Mouse (Mus musculus): ENCODE measurements around the gene Ago3.
A peak's percentile ranks its signal among the peaks of the same experiment; 100 is the strongest.

Ago3 gene

DNA sequence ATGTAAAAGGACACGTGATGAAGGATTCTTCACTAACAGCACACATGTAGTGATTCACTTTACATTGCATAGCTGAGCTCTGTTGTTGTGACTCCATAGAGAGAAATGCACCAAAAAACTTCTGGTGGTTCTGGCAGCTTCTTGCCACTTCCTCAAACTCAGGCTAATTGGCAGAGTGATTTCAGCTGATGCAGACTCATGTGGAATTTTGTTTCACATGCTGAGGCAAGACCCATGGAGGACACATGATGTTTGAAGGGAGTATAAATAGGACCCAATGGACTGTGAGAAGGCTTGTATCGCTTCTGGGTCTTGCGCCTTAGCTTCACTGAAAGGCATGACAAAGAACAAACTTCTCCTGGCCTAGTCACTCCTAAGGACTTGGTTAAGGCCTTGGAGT, 16.8 kb downstream of the Ago3 start:
- DNase-seq: no peak

DNA sequence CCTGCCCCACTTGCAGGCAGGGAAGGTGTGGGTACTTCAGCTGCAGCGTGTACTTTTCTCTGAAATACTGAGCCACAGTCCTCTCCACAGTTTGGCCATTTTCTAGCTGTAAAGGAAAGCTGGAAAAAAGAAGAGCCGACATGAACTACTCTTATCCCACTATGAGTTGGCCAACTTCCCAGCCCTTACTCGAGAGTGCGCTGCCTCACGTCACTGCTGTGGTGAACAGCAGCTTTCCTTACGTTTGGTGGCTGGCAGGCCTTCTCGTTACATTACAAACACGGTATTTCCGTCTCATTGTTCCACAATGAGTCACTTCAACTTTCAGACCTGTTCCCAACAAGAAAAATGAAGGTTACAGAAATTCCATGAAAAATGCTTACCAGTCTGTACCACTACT, 57.9 kb downstream of the Ago3 start:
- DNase-seq: no peak

DNA sequence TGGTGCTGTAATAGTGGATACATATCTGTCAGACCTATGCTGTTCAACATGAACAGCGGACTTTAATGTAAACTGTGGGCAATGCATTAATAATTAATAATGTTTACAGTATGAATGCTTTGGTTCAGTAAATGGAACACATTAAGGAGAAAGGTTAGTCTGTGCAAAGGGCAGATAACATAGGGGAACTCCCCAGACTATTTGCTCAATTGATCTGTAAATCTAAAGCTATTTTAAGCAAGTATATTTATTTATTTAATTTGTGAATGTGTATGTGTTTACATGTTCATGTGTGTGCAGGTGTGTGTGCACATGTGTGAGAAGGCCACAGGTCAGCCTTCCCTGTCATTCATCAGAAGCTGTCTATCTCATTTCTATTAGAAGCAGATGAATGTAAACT, 69.3 kb downstream of the Ago3 start:
- no peak for DNase-seq

DNA sequence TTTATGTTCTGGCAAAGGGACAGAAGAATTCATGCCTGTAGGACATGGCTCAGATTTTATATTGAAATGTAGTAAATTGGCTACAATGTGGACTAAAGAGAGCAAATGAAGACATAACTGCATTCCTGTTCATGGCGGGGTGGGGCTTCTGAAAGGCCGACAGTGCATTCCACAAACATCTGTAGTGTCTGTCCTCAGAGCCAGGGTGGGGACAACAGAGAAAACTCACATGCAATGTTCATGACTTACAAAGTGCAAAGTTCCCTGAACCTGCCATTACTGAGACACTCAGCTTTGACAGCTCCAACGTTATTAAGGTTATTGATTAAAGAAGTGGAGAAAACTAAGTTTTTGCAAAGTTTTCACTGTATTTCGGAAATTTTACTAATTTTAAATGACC, 85.9 kb downstream of the Ago3 start:
- DNase-seq: peak in 1 of 2 experiments; percentile 11

DNA sequence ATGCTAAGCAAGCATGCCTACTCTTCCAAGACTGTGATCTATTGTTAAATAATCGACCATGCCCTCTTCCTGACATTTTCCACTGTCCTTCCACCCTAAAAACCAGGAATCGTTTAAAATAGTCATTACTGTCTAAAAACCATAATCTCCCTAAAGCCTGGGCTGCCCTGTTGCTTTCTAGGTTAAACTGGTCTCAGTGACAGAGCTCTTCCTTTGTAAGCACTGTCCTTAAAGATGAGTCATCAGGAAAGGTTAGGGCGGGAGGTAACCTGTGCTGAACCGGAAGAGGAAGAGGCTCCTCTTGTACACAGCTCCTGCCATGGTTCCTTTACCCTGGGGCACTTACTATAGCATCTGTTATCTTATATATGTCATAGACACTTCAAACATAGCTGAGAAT, 89.9 kb downstream of the Ago3 start:
- no peak for DNase-seq

DNA sequence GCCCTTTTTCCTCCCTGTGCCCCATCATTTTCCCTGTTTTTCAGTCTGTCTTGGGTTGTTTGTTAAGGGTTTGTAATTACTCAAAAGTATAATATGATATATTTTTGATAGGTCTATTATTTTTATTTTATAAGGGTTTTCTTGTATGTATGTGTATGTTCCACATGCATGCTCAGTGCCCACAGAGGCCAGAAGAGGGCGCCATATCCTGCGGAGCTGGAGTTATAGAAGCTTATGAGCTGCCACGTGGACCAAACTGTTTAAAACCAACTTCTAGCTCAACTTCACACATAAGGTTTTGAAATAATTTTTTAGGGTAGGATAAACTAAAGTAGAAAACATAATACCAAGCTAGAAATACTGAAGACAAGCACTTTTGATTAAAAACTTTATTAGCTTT, 97.0 kb downstream of the Ago3 start:
- peak in 1 of 2 experiments; percentile 31 for DNase-seq

DNA sequence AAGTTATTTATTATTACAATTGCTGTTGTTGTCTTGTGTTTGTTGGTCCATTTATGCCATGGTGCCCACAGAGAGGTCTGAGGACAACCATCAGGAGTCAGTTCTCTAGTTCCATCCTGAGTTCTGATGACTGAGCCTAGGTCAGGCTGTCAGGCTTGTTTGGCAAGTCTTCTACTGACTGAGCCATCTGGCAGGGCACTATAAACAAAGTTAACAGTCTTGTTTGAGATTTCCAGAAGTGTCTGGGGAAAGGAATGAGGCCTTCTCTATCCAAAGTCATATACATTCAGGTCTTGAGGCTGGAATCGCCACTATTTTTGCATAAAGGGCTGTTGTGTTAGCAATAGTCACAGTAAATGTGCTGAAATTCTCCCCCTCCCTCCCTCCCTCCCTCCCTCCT, 97.6 kb downstream of the Ago3 start:
- DNase-seq: no peak

DNA sequence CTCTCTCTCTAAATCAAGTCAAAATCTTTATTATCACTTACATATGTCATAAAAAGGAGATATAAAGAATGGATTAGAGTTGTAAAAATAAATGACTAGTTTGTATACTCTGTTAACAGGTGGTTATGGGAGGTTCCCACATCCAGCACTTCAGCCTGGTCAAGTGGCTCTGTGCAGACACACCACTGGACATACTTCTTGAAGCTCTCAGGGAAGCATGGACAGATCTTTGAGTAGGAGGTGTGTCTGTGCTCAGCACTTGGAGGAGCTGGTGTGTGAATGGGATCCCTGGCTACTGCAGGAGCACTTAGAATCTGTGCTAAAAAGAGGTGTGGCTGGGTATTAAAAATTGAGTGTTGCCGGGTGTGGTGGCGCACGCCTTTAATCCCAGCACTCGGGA, 99.1 kb downstream of the Ago3 start:
- DNase-seq: no peak

DNA sequence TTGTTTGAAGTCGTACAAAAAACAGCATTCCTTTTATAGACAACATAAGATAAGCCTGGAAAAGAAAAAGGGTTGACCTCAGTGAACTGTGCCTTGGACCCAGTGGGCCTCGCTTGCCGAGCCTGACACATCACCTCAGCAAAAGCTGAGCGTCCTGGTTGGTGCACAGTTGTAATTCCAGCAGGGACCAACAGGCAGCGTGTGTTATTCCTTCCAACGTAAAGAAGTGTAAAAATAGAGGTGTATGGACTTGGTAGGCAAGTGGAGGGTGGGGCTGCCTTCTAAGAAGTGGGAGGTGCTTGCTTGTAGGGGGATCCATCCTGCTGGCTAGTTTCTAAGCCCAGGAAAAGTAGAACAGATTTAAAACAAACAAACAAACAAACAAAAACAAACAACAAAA, 103.3 kb downstream of the Ago3 start:
- DNase-seq: no peak

DNA sequence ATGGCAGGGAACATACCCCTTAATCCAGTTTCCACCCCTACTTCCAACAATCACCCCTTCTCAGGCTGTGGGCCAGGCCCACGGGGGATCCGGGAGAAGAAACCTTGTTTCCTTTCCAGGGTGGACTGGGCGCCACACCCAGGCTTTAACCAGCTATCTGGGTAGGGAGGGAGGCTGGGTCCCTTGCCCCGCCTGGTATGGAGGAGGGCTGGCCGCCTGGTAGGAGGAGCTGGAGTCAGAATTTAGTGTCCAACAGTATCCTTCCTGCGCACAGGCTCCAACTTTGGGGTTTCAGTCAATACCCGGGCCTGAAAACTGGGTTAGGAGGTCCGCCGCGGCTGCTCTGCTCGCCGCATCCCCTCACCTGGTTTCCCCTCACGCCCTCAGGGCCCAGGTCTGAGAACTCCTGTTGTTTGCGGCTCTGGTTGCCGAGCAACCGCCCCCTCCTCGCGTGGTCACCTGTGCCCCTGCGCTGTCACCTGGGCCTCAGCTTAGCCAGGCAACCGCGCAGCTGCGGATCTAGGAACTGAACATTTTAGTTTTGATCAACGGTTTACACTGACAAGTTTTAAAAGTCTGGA, 104.0 kb downstream of the Ago3 start, which contains the start of gene Tekt2:
TSS of gene Tekt2 (minus strand) at position 408 of the 581 bp plus-strand sequence.
- peak in 1 of 2 experiments; percentile 45 for DNase-seq

DNA sequence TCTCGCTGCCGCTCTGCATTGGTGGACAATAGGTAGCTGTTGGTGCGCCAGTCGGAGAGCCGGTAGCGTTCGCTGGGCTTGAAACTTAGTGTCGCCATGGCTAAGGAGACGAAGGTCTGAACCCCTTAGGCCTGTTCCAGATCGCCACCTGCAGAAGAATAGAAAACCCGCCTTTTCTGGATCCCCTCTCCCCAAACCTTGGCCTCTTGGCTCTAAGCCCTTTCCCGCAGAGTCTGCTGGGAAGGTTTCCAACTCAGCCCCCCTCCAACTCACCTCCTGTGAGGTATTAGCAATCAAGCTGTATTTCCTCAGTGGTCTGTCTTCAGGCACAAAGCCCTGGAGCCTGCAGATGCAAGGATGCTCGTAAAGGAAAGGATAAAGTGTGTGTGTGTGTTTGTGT, 104.5 kb downstream of the Ago3 start:
- DNase-seq: no peak

DNA sequence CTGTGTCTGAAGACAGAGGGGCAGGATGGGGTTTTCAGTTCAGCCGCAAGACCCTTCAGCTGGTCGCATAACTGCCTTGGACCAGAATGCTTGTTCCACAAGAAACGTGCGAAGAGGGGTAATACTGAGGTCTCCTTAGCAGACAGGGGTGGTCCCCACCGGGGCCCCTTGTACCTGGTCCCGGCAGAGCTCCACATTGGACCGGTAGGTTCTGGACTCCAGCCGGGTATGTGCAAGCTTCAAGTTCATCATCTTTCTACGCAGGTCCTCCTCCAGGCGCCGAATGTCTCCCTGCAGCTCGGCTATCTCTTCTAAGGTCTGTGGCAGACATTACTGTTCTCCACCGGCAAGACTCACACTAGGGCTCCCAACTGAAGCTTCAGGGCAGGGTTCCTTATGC, 106.7 kb downstream of the Ago3 start:
- DNase-seq: peak in 1 of 2 experiments; percentile 37

DNA sequence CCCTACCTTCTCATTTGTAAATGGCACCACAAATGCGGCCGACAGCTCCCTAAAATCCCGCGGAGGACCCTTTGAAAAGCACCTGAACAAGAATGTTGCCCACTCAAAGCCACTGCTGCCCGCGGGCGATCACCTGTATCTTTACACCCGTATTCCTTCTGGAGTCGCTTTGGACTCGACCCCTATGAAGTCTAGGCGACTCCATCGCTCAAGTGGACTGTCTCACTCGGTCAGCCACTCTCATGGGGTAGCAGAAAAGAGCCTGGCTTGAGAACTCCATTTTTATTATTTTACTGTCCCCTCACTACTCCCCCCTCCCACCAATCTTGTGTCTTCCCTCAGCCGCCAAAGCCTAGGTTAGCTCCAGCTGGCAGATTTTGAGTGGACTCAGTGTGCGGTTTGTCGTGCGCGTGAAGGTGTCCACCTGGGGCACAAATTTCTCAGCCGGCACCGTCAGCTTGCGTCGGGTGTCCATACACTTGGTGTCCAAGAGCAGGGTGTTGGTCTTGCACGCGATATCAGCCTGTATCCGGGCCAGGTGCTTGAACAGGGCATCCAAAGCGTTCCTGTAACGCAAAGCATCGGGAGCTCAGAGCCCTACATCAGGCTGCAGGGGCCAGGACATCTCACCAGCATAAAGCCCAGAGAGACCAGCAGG, 107.4 kb downstream of the Ago3 start:
- DNase-seq: peak in 1 of 2 experiments; percentile 36

DNA sequence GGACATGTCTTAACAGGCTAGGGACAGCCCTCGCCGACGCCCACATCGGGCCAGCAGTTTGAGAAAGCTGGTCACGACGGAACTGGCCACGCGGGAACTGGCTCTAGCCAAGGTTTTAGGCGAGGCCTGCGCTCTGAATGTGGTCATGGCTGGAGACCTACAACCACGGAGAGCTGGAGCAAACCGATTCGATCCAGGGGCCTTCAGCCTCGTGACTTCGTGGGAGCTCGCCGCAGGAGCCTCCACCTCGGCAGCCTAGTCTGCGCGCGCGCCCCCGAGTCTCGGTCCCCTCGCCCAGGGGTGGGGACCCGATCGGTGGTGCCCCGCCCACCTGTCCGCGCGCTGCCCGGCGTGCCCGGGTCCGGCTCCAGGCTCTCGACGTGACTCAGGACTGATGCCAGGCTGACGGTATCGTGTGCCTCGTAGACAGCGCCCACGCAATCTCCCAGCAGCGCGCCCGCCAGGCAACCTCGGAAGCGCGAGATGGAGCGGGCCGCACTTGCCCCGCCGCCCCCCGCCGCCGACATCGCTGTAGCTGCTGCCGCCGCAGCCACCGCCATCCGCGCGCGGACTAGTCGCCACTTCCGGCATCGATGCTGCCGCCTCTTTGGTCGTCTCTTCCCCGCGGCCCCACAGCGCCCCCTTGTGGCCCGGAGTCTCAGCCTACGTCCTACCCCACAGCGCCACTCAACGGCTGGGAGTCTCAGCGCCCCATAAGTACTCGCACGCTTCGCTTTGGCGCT, 108.1 kb downstream of the Ago3 start, which contains the start of gene Adprhl2:
TSS of gene Adprhl2 (minus strand) at position 593 of the 743 bp plus-strand sequence.
- DNase-seq: peak; percentile 97 to 99

DNA sequence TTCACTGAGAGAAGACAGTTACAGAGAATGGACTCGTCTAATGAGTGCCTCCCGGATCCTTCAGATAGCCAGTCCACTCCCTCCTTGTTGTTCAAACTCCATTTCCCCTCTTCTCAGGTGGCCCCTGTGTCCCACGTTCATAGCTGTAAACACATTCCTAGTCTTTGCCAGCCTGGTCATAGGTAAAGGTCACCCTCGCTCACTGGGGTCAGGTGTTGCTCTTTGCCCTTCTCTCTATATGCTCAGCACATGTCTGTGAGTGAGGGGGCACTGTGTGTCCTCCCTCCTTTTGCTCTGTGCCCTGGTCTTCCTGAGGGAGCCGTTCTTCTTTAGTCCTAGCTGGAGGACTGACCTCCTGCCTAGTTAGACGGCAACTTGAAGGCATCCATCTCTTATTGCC, 109.5 kb downstream of the Ago3 start:
- no peak for DNase-seq

DNA sequence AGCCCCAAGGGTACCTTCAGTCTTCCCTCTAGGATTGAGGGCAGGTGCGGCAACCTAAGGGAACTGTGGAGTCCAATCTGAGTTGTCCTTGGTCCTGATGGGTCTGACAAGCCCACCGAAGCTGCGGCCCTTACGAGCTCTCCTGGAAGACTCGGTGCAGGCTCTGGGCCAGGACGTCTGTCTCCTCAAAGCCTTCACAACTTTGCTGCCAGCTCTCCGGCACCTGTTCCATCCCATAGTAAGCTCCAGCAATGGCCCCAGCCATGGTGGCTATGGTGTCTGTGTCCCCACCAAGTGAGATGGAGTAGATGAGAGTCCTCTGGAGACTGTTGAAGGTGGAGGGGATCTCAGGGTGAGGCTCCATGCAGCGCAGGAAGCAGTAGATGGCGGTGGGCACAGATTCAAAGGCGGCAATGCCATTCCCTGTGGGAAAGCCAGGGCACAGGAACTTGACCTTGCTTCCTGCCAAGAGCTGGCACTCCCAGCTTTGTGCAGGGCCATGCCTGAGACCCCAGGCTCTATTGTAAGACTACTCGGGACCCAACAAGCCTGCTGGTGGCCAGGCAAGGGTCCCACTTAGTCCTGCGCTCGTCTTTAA, 112.8 kb downstream of the Ago3 start:
- DNase-seq: peak in 1 of 2 experiments; percentile 37

DNA sequence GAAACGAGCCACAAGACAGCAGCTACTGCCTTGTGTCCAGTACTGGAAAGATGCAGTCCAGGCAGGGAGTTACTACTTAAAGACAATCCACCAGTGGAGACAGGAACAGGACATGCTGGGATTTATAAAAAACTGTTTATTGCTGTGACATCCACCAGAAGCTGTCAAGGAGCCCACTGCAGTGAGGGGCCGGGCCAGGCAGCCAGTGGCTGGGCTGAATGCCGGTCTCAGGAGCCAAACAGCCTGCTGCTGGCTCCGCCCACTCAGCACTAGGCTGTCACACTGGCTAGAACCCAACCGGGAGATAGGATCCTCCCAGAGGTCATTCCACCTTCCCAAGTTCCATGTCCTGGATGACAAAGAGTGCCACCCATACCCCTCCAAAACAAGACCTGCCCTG, 113.4 kb downstream of the Ago3 start:
- DNase-seq: peak; percentile 68 to 80

DNA sequence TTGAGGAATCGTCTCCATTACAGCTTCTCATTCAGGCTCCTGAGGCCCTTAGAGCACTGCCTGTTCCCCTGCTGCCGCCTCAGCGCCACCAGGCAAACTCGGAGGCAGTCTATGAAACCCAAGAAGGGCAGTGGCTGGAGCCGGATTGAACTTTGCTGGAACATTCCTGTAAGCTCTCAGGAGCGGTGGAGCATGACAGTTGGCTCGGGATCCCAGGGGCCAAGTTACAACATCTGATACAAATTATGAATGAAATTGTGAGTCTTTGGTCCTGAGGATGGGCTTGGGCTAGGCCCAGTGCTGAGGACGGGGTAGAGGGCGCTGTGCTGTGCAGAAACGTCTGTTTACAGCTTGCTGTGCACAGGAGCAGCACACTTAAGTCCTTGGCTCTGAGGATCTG, 115.0 kb downstream of the Ago3 start:
- DNase-seq: peak; percentile 74 to 88

DNA sequence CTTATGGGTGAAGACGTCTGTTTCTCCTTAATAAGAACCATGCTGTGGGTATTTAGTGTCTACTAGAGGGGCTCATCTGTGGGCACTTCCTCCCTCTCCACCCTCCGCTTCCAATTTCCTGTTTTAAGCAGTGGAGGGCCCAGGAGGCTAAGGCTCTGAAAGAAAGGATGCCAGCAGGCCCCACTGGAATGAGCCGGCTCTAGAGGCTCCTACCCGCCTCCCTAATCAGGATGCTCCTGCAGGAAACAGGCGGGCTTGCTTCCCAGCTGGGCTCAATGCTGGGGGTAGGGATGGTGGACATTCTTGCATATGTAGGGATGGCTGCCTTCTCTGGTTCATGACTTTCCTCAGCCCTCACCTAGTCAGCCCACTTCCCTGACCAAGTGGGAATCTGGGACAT, 116.2 kb downstream of the Ago3 start:
- DNase-seq: peak in 1 of 2 experiments; percentile 45

DNA sequence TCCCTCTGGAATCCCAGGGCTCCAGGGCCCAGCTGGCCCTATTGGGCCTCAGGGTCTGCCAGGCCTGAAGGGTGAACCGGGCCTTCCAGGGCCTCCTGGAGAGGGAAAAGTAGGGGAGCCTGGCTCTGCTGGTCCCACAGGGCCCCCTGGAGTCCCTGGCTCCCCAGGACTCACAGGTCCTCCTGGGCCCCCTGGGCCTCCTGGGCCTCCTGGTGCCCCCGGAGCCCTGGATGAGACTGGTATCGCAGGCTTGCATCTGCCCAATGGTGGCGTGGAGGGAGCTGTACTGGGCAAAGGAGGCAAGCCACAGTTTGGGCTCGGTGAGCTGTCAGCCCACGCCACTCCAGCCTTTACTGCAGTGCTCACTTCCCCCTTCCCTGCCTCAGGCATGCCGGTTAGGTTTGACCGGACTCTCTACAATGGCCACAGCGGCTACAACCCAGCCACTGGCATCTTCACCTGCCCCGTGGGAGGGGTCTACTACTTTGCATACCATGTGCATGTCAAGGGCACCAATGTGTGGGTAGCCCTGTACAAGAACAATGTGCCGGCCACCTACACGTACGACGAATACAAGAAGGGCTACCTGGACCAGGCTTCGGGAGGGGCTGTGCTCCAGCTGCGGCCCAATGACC, 117.7 kb downstream of the Ago3 start:
- peak in 1 of 2 experiments; percentile 36 for DNase-seq

DNA sequence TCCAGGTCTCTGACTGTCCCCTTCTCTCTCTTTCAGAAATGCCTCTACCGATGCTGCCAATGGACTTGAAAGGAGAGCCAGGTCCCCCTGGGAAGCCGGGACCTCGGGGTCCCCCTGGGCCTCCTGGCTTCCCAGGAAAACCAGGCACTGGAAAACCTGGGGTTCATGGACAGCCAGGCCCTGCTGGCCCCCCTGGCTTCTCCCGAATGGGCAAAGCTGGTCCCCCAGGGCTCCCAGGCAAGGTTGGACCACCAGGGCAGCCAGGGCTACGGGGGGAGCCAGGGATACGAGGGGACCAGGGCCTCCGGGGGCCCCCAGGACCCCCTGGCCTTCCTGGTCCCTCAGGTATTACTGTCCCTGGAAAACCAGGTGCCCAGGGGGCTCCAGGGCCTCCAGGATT, 119.0 kb downstream of the Ago3 start:
- peak in 1 of 2 experiments; percentile 38 for DNase-seq

DNA sequence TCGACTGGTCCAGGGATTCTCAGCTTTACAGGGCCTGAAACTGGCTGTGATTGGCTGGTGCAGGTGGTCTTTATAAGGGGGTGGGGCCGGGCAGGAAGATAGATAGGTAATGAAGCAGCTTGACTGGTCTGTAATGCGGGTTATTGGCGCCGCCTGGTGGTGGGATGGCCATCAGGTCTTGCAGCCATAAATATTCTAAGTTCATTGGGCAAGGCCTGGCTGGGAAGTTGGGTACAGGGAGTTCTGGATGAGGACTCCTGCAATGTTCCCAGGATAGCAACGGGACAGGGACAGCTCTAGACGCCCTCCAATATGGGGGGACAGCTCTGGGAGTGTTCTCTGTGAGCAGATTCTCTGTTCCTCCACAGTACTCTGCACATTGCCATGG, 119.4 kb downstream of the Ago3 start:
- peak; percentile 88 to 94 for DNase-seq
